Mouse (Mus musculus) lung, adult 2 months (tissue): ENCODE measurements around the gene Gpnmb. TPM values are rescaled to one million over a fixed set of nuclear protein-coding genes. Genes with fewer than 3 reads are reported as not detected.

Source experiments
- DNase-seq: peaks from one replicate; pipeline ENCODE4 v3.0.0; 2022
- H3K4me1 ChIP-seq: fragments of 200-500 bp; 2 replicates; pipeline ENCODE4 v1.6.1; 2011; ENCODE audit warnings: low read length; ENCODE audit not compliant: control insufficient read depth, insufficient read depth
- H3K4me3 ChIP-seq: fragments of 200-500 bp; replicated peaks from 2 replicates; pipeline ENCODE3; 2011; ENCODE audit warnings: low read depth, mild to moderate bottlenecking, control low read depth, low read length; ENCODE audit errors: extremely low read depth
- CTCF ChIP-seq: fragments of 200-500 bp; IDR thresholded peaks from 2 replicates; pipeline ENCODE4 v1.5.1; 2011; ENCODE audit warnings: mild to moderate bottlenecking, low read length, control low read depth; ENCODE audit not compliant: insufficient read depth
- POLR2A ChIP-seq: fragments of 200-500 bp; IDR thresholded peaks from 2 replicates; pipeline ENCODE4 v1.6.1; 2011; ENCODE audit warnings: low read depth, mild to moderate bottlenecking, control low read depth, low read length, borderline replicate concordance; ENCODE audit errors: extremely low read depth
- WGBS: fragments of 180-500 bp; shearing (Covaris S2); methylation state at CpG from one replicate; pipeline ENCODE4 v1.1.7; 2018; 5-methylcytosine and 5-hydroxymethylcytosine counted together
- polyA plus RNA-seq: library from polyadenylated mRNA; depleted of rRNA; stranded (reverse); fragments of >200 nt; gene quantifications from 2 replicates; pipeline ENCODE4 v1.2.3, GENCODE M21; 2012

Gpnmb gene
- polyA plus RNA-seq, 1 experiment = 28.8 TPM

GRCm38 (mm10) chr6:49009665-49010064 is 26.7 kb upstream of the Gpnmb start:
- no peaks in the 10 kb centered on the region for H3K4me1 ChIP-seq
- no peak for DNase-seq
- no peak overlapping the region for H3K4me3 ChIP-seq
- 87% methylated on average over 1 of the region's 1 CpGs for WGBS
- TF ChIP-seq CTCF = no peak
- no peak for TF ChIP-seq POLR2A

- 62% methylated on average over 5 of the region's 5 CpGs for WGBS
- no peaks in the 10 kb centered on the region for H3K4me1 ChIP-seq
- H3K4me3 ChIP-seq = no peak overlapping the region
- TF ChIP-seq CTCF = no peak
- no peak for TF ChIP-seq POLR2A
- DNase-seq = no peak
Observed at GRCm38 (mm10) chr6:49011191-49011590, 25.2 kb upstream of the Gpnmb start.

- WGBS = 77% methylated on average over 4 of the region's 4 CpGs
- no peak for TF ChIP-seq POLR2A
- TF ChIP-seq CTCF = no peak
- peaks cover 2% of the 10 kb centered on the region; the same call in 1 of the 2 replicates for H3K4me1 ChIP-seq
- DNase-seq = no peak
- no peak overlapping the region for H3K4me3 ChIP-seq
Observed at GRCm38 (mm10) chr6:49013023-49013422, 23.3 kb upstream of the Gpnmb start.

- peaks cover 2% of the 10 kb centered on the region; the same call in 1 of the 2 replicates for H3K4me1 ChIP-seq
- TF ChIP-seq POLR2A (no peak), CTCF (no peak)
- H3K4me3 ChIP-seq = no peak overlapping the region
- WGBS = 79% methylated on average over 3 of the region's 3 CpGs
- no peak for DNase-seq
Observed at GRCm38 (mm10) chr6:49013458-49013857, 22.9 kb upstream of the Gpnmb start.

GRCm38 (mm10) chr6:49017150-49017549 is 19.2 kb upstream of the Gpnmb start:
- Histone ChIP-seq H3K4me3 (no peak overlapping the region), H3K4me1 (peaks cover 2% of the 10 kb centered on the region; the same call in 1 of the 2 replicates)
- DNase-seq = no peak
- TF ChIP-seq CTCF = no peak
- no peak for TF ChIP-seq POLR2A
- 23% methylated on average over 12 of the region's 12 CpGs for WGBS

- no peak overlapping the region for H3K4me3 ChIP-seq
- 96% methylated on average over 1 of the region's 1 CpGs for WGBS
- peaks cover 2% of the 10 kb centered on the region; the same call in 1 of the 2 replicates for H3K4me1 ChIP-seq
- no peak for DNase-seq
- TF ChIP-seq CTCF (no peak), POLR2A (no peak)
Observed at GRCm38 (mm10) chr6:49019341-49019740, 17.0 kb upstream of the Gpnmb start.

- no peak overlapping the region for H3K4me3 ChIP-seq
- WGBS = 65% methylated on average over 14 of the region's 14 CpGs
- TF ChIP-seq CTCF (no peak), POLR2A (no peak)
- DNase-seq = no peak
- peaks cover 2% of the 10 kb centered on the region; the same call in 1 of the 2 replicates for H3K4me1 ChIP-seq
Observed at GRCm38 (mm10) chr6:49021141-49022012, 15.0 kb upstream of the Gpnmb start.

GRCm38 (mm10) chr6:49022384-49022783 is 14.0 kb upstream of the Gpnmb start:
- no peak for DNase-seq
- H3K4me1 ChIP-seq = no peaks in the 10 kb centered on the region
- H3K4me3 ChIP-seq = no peak overlapping the region
- WGBS = 89% methylated on average over 2 of the region's 2 CpGs
- TF ChIP-seq POLR2A = no peak
- no peak for TF ChIP-seq CTCF

GRCm38 (mm10) chr6:49023315-49023714 is 13.0 kb upstream of the Gpnmb start:
- 81% methylated on average over 10 of the region's 10 CpGs for WGBS
- Histone ChIP-seq H3K4me3 (no peak overlapping the region), H3K4me1 (no peaks in the 10 kb centered on the region)
- DNase-seq = no peak
- TF ChIP-seq POLR2A (no peak), CTCF (no peak)

GRCm38 (mm10) chr6:49025290-49025689 is 11.1 kb upstream of the Gpnmb start:
- no peak for TF ChIP-seq POLR2A
- no peak for TF ChIP-seq CTCF
- Histone ChIP-seq H3K4me3 (no peak overlapping the region), H3K4me1 (no peaks in the 10 kb centered on the region; the same call in 1 of the 2 replicates)
- WGBS = 83% methylated on average over 7 of the region's 7 CpGs
- DNase-seq = no peak
